Mouse (Mus musculus): ENCODE data around the gene Rbm8a. TPM values are rescaled to one million over a fixed set of nuclear protein-coding genes. Genes with fewer than 3 reads are reported as not detected.

Rbm8a gene
- polyA plus RNA-seq (2012; rRNA removed) = 73.4 and 80.8 TPM in 2 replicates

GRCm38 (mm10) chr3:96629729-96630600 is at the start of gene Rbm8a:
TSS of gene Rbm8a (plus strand) at chr3:96629933.

GRCm38 (mm10) chr3:96593790-96594560 is 35.8 kb upstream of the Rbm8a start, which contains the start of gene Polr3gl:
TSS of gene Polr3gl (minus strand) at chr3:96594181.

GRCm38 (mm10) chr3:96596228-96596707 is 33.5 kb upstream of the Rbm8a start, which contains the start of gene Ankrd34a:
TSS of gene Ankrd34a (plus strand) at chr3:96596636.

DNA sequence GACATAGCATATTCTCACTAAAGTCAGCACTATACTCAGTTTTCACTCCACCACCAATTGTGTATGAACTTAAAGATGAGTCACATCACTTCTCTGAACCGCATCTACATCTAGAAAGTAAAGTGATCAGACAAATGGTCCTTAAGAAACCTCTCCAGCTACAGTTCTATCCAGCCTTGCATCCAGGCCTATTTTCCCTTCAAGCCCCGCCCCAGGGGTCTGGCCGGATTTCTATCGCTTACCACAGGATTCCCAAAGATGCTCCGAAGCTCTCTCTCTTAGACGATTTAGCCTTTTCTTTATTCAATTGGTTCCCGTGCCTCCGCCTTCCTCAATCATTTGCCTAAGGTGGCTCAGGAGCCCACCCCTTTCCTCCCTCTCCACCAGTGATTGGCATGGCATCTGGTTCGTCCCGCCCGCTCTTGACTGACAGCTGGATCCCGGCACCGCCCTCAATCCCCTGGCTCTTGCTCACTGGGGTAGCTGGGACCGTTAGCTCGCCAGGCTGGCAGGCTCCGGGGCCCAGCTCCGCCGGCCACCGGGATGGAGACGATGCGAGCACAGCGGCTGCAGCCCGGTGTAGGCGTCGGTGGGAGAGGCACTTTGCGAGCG is 29.0 kb upstream of the Rbm8a start, which contains the start of gene Lix1l:
Gene Lix1l (plus strand): TSS at position 511 of the 612 bp plus-strand sequence.

GRCm38 (mm10) chr3:96634928-96635879 is 5.5 kb downstream of the Rbm8a start, which contains the start of the genes Pex11b and Gm42957:
TSS of gene Pex11b (plus strand) at chr3:96635376.
TSS of gene Gm42957 (plus strand) at chr3:96635474.

GRCm38 (mm10) chr3:96645018-96645649 is 15.4 kb downstream of the Rbm8a start, which contains the start of gene Itga10:
TSS of gene Itga10 (plus strand) at chr3:96645584.

GRCm38 (mm10) chr3:96669727-96670468 is 40.2 kb downstream of the Rbm8a start, which contains the start of gene Ankrd35:
TSS of gene Ankrd35 (plus strand) at chr3:96670131.

Other genes with a start within 250 kb of the Rbm8a start
- not detected in 2 replicates for gene BC107364, start 177.6 kb upstream of the Rbm8a start, polyA plus RNA-seq (2012; rRNA removed)
- gene Hfe2, start 104.8 kb upstream of the Rbm8a start, polyA plus RNA-seq (2012; rRNA removed) = 0.33 and 4.1 TPM in 2 replicates
- 99.4 and 105 TPM in 2 replicates for gene Txnip, start 72.0 kb upstream of the Rbm8a start, polyA plus RNA-seq (2012; rRNA removed)
- gene Gm16253, start 52.9 kb upstream of the Rbm8a start, polyA plus RNA-seq (2012; rRNA removed) = not detected in 2 replicates
- 48.2 and 48.9 TPM in 2 replicates for gene Polr3gl, start 35.8 kb upstream of the Rbm8a start, polyA plus RNA-seq (2012; rRNA removed)
- 8.9 and 9.6 TPM in 2 replicates for gene Ankrd34a, start 33.3 kb upstream of the Rbm8a start, polyA plus RNA-seq (2012; rRNA removed)
- 85.4 and 88.5 TPM in 2 replicates for gene Lix1l, start 28.8 kb upstream of the Rbm8a start, polyA plus RNA-seq (2012; rRNA removed)
- 50.4 and 51.8 TPM in 2 replicates for gene Pex11b, start 5.4 kb downstream of the Rbm8a start, polyA plus RNA-seq (2012; rRNA removed)
- gene Gm42957, start 5.5 kb downstream of the Rbm8a start, polyA plus RNA-seq (2012; rRNA removed) = 0.26 and 0.40 TPM in 2 replicates
- gene Itga10, start 15.7 kb downstream of the Rbm8a start, polyA plus RNA-seq (2012; rRNA removed) = 5.5 and 12.6 TPM in 2 replicates
- gene Ankrd35, start 40.2 kb downstream of the Rbm8a start, polyA plus RNA-seq (2012; rRNA removed) = 1.2 and 2.1 TPM in 2 replicates
- 37.4 and 47.6 TPM in 2 replicates for gene Pias3, start 66.5 kb downstream of the Rbm8a start, polyA plus RNA-seq (2012; rRNA removed)
- gene Nudt17, start 78.6 kb downstream of the Rbm8a start, polyA plus RNA-seq (2012; rRNA removed) = 8.5 and 10.7 TPM in 2 replicates
- gene Polr3c, start 97.7 kb downstream of the Rbm8a start, polyA plus RNA-seq (2012; rRNA removed) = 45.5 and 49.0 TPM in 2 replicates
- gene Rnf115, start 97.7 kb downstream of the Rbm8a start, polyA plus RNA-seq (2012; rRNA removed) = 42.7 and 46.4 TPM in 2 replicates
- 0.05 and 0.09 TPM in 2 replicates for gene Pdzk1, start 199.4 kb downstream of the Rbm8a start, polyA plus RNA-seq (2012; rRNA removed)
- gene Cd160, start 199.4 kb downstream of the Rbm8a start, polyA plus RNA-seq (2012; rRNA removed) = 0.04 TPM in 1 of 2 replicates, not detected in the other

Measured in central nervous system, embryonic 14 days (tissue).